In genomic region chr4:63846881-63847597, GRCm38 (mm10) we compare ENCODE assay signal across 22 mouse cellular contexts. TPM values are rescaled to one million over a fixed set of nuclear protein-coding genes. Genes with fewer than 3 reads are reported as not detected.
DNase-seq lines count a peak whose midpoint lies in the region; ATAC-seq and TF ChIP-seq lines count a peak whose summit lies in the region.
"Had no signal": no experiment of that assay in that cellular context is flagged by ENCODE, and none has a peak within 500 bp of the region (broad histone marks: within the 10 kb centered on the region; RNA-seq: fewer than 3 reads in every experiment).

No protein-coding gene starts in this region.

- H3K79me3 ChIP-seq in C2C12 (ENCODE audit: low read depth) = no peaks in the 10 kb centered on the region

- H3K4me2 ChIP-seq in kidney, embryonic 15.5 days = no peak overlapping the region
- H3K4me2 ChIP-seq: embryonic facial prominence, embryonic 13.5 days; forebrain, embryonic 13.5 days; heart, embryonic 11.5 days; limb, embryonic 13.5 days; liver, embryonic 15.5 days; neural tube, embryonic 15.5 days had no signal

- H3K4me3 ChIP-seq in C2C12 (ENCODE audit: insufficient read depth, poor library complexity, severe bottlenecking) = no peak overlapping the region
- no peak overlapping the region for H3K4me3 ChIP-seq in kidney, embryonic 15.5 days (replicated peaks)
- H3K4me3 ChIP-seq: embryonic facial prominence, embryonic 13.5 days; forebrain, embryonic 13.5 days; gastrocnemius, adult 2 months; limb, embryonic 13.5 days; liver, embryonic 15.5 days; neural tube, embryonic 15.5 days had no signal

- 77% methylated on average over 3 of the region's 3 CpGs for WGBS in kidney, embryonic 15.5 days

- TF ChIP-seq CTCF in C2C12 (IDR thresholded peaks at IDR 0.05; ENCODE audit: control insufficient read depth, insufficient read depth, insufficient read length) = no peak

- H3K27ac ChIP-seq in kidney, embryonic 15.5 days = no peak overlapping the region
- H3K27ac ChIP-seq: embryonic facial prominence, embryonic 13.5 days; forebrain, embryonic 13.5 days; gastrocnemius, adult 2 months; kidney, postnatal 0 days; limb, embryonic 13.5 days; liver, embryonic 15.5 days; neural tube, embryonic 15.5 days had no signal

- intact Hi-C loops in gastrocnemius, postnatal 14 days (cut with DNase I; ENCODE audit: low total_unique reads) = no loop called here

- H3K79me2 ChIP-seq in C2C12 (ENCODE audit: control insufficient read depth, insufficient read depth) = no peaks in the 10 kb centered on the region

- no peak overlapping the region for H3K9ac ChIP-seq in kidney, embryonic 15.5 days
- H3K9ac ChIP-seq: embryonic facial prominence, embryonic 13.5 days; forebrain, embryonic 13.5 days; limb, embryonic 13.5 days; liver, embryonic 15.5 days; neural tube, embryonic 15.5 days had no signal

- H3K4me1 ChIP-seq in kidney, embryonic 15.5 days = no peaks in the 10 kb centered on the region
- H3K4me1 ChIP-seq: embryonic facial prominence, embryonic 13.5 days; forebrain, embryonic 13.5 days; limb, embryonic 13.5 days; liver, embryonic 15.5 days; neural tube, embryonic 15.5 days had no signal

- DNase-seq in brain, adult 2 months (ENCODE audit: low read depth, low spot score) = peak; percentile 84
- peak; percentile 24 to 68 for DNase-seq in cerebellum, postnatal 14 days
- no peak for DNase-seq in Muller cell, postnatal 12 days (ENCODE audit: inconsistent ontology term)
- DNase-seq in right cerebral cortex, postnatal 25 days = no peak
- DNase-seq in gastrocnemius, postnatal 14 days = no peak
- DNase-seq: gastrocnemius, adult 2 months; heart, postnatal 36 days; lung, postnatal 4 days; retina, postnatal 1 day; thymus, postnatal 25 days had no signal

- H3K36me3 ChIP-seq in C2C12 (ENCODE audit: control insufficient read depth, insufficient read depth) = no peaks in the 10 kb centered on the region
- no peaks in the 10 kb centered on the region for H3K36me3 ChIP-seq in kidney, embryonic 15.5 days
- H3K36me3 ChIP-seq: embryonic facial prominence, embryonic 13.5 days; limb, embryonic 13.5 days; liver, embryonic 15.5 days; neural tube, embryonic 15.5 days had no signal

- no peaks in the 10 kb centered on the region for H3K27me3 ChIP-seq in C2C12 (ENCODE audit: control insufficient read depth, insufficient read depth, insufficient read length)
- H3K27me3 ChIP-seq in kidney, embryonic 15.5 days = 0 out of 2 replicates have a peak, but pooled peaks cover 6% of the 10 kb centered on the region
- H3K27me3 ChIP-seq: embryonic facial prominence, embryonic 13.5 days; forebrain, embryonic 13.5 days; limb, embryonic 13.5 days; liver, embryonic 15.5 days; neural tube, embryonic 15.5 days; Patski had no signal

- H3K9me3 ChIP-seq in kidney, embryonic 15.5 days (replicated peaks) = no peaks in the 10 kb centered on the region
- H3K9me3 ChIP-seq: embryonic facial prominence, embryonic 13.5 days; forebrain, embryonic 13.5 days; limb, embryonic 13.5 days; liver, embryonic 15.5 days; neural tube, embryonic 15.5 days had no signal

- ATAC-seq in megakaryocyte, adult 5-6 weeks (ENCODE audit: poor library complexity, severe bottlenecking) = peak; percentile 84
- no peak for ATAC-seq in kidney, embryonic 15.5 days (replicated peaks; ENCODE audit: low FRiP score)
- ATAC-seq: forebrain, embryonic 13.5 days; Patski had no signal

- H3ac ChIP-seq in C2C12 (ENCODE audit: control insufficient read depth, insufficient read length, low read depth) = no peak overlapping the region

TF ChIP-seq in C2C12, 6 proteins besides CTCF, POLR2A, EP300 and RAD21:
- TF ChIP-seq CEBPB (IDR thresholded peaks at IDR 0.05; ENCODE audit: low read depth) = no peak
- TF ChIP-seq MYOD1 (IDR thresholded peaks at IDR 0.05; ENCODE audit: control insufficient read depth, insufficient read length, low read depth) = peak; percentile 49

RNA-seq across cellular contexts. Expression of gene Tnfsf8, which starts 14.1 kb away (rescaled TPM):
- polyA plus RNA-seq in C2C12 (2012; fragmentation: generic; extraction: Trizol) = not detected
- total RNA-seq in megakaryocyte, adult 5-6 weeks (2015) = 0.91 and 0.93 TPM in 2 replicates
- total RNA-seq in megakaryocyte, adult 5-6 weeks (2017) = 0.77 and 1.4 TPM in 2 replicates
- not detected for total RNA-seq in gastrocnemius, postnatal 14 days (2021)
- not detected in 2 replicates for polyA plus RNA-seq in kidney, embryonic 15.5 days (2015; fragmentation: Nextera tagmentation; extraction: Ambion mirVana)
- total RNA-seq: gastrocnemius, adult 2 months; heart, postnatal 36 days had no signal
- polyA plus RNA-seq: forebrain, embryonic 13.5 days; heart, embryonic 11.5 days; kidney, postnatal 0 days; limb, embryonic 13.5 days; liver, embryonic 15.5 days; neural tube, embryonic 15.5 days; Patski; stomach, embryonic 16.5 days had no signal

Comparison
In these comparisons a context has a peak if more than half of its experiments do, and no peak if none do; other contexts are left out.
1. DNase-seq: peak in brain, adult 2 months (single experiment) and cerebellum, postnatal 14 days (2 of 2); none in Muller cell, postnatal 12 days (single experiment), right cerebral cortex, postnatal 25 days (single experiment) and gastrocnemius, postnatal 14 days (single experiment).